Comparison of ENCODE assay signal across 8 mouse cellular contexts in the genomic region with DNA sequence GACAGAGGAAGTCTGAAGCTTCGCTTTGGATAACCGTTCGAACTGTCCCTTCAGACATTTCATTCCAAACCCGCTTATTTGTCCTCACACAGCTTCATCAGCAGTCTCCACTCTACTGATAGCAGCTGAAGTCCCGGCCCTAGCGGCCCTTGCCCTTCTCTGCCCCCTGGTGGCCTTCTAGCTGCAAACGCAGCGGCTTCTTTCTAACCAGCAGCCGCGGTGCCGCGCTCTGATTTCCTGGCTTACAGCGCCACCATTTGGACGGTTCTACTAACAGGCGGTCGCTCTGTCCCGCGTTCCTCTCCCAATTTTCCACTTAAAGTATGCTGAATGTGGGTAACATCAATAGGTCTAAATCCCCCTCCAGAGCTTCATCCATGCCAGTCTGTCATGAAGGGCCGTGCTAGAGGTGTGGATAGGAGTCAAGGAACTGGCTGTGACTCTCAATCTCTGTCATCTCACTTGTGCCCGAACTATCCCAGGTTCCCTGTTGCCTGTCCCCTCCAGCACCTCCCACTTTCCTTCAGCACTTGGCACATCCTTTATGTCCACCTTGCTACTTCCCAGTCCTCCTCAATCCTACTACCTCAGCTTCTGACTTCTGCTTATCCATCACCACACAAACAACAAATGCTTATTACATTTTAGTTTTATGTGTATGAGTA. TPM values are rescaled to one million over a fixed set of nuclear protein-coding genes. Genes with fewer than 3 reads are reported as not detected.
DNase-seq lines count a peak whose midpoint lies in the region; ATAC-seq and TF ChIP-seq lines count a peak whose summit lies in the region.

No protein-coding gene starts in this region.

- no peak overlapping the region for H3K9ac ChIP-seq in hindbrain, postnatal 0 days (replicated peaks; ENCODE audit: low read length)

- DNase-seq in WW6 (ENCODE audit: low read depth, low spot score), result peak; percentile 79
- DNase-seq in cerebellum, postnatal 4 days (ENCODE audit: low spot score in 2 of 2), result peak; percentile 95 to 96
- DNase-seq in gastrocnemius, adult 2 months, result peak; percentile 94
- peak; percentile 98 for DNase-seq in hindbrain, postnatal 0 days (ENCODE audit: low spot score)
- peak; percentile 92 to 97 for DNase-seq in left cerebral cortex, adult 18-20 months (ENCODE audit: low spot score in 2 of 2)
- peak; percentile 91 to 96 for DNase-seq in lung, postnatal 4 days
- peak; percentile 91 for DNase-seq in right cerebral cortex, adult 18-20 months
- peak; percentile 82 for DNase-seq in urinary bladder, adult 2 months (ENCODE audit: low spot score)

- H3K4me2 ChIP-seq in hindbrain, postnatal 0 days (ENCODE audit: low read depth, low read length), result no peak overlapping the region

- 6% methylated on average over 20 of the region's 20 CpGs for WGBS in hindbrain, postnatal 0 days

- H3K4me1 ChIP-seq in hindbrain, postnatal 0 days (ENCODE audit: insufficient read depth, low read length), result 0 out of 2 replicates have a peak, but pooled peaks cover 5% of the 10 kb centered on the region

- intact Hi-C loops in gastrocnemius, adult 2 months (cut with DNase I), result loop anchor here (1.0 to 5.0 kb wide), 3 partner anchors 77 to 547 kb away; no protein-coding TSS in a partner anchor

- H3K27ac ChIP-seq in gastrocnemius, adult 2 months, result no peak overlapping the region
- H3K27ac ChIP-seq in hindbrain, postnatal 0 days, result no peak overlapping the region

- no peak overlapping the region for H3K4me3 ChIP-seq in gastrocnemius, adult 2 months
- H3K4me3 ChIP-seq in hindbrain, postnatal 0 days (ENCODE audit: low read length), result no peak overlapping the region

- H3K36me3 ChIP-seq in hindbrain, postnatal 0 days (ENCODE audit: insufficient read depth, low read length), result no peaks in the 10 kb centered on the region

- no peak for TF ChIP-seq CTCF in gastrocnemius, adult 2 months (IDR thresholded peaks at IDR 0.05)
- peak; percentile 100 for TF ChIP-seq CTCF in hindbrain, postnatal 0 days (IDR thresholded peaks at IDR 0.05; ENCODE audit: low read depth)

- H3K9me3 ChIP-seq in hindbrain, postnatal 0 days (ENCODE audit: low read length), result no peaks in the 10 kb centered on the region

- peak; percentile 92 for ATAC-seq in hindbrain, postnatal 0 days

- 0 out of 2 replicates have a peak, but pooled peaks cover 16% of the 10 kb centered on the region for H3K27me3 ChIP-seq in hindbrain, postnatal 0 days (ENCODE audit: insufficient read depth, low read length)

RNA-seq across cellular contexts. Expression of gene Eif4b, which starts 7.8 kb away (rescaled TPM):
- 100 to 1,000 TPM; 187 to 246 TPM for total RNA-seq in gastrocnemius, adult 2 months (2021)
- total RNA-seq in hindbrain, postnatal 0 days (2014; rRNA removed), result 114 and 121 TPM in 2 replicates
- polyA plus RNA-seq in hindbrain, postnatal 0 days (2015; fragmentation: Nextera tagmentation; extraction: Ambion mirVana), result 63.4 and 65.1 TPM in 2 replicates
- total RNA-seq in left cerebral cortex, adult 18-20 months (2021), result 100 to 1,000 TPM; 173 to 179 TPM
- 121 and 170 TPM in 2 replicates for polyA plus RNA-seq in urinary bladder, adult 2 months (2012; rRNA removed)

RNA-seq across cellular contexts. Expression of gene Tns2, which starts 34.4 kb away (rescaled TPM):
- total RNA-seq in gastrocnemius, adult 2 months (2021), result 10 to 100 TPM; 39.1 to 44.1 TPM
- 9.2 TPM in 2 replicates for total RNA-seq in hindbrain, postnatal 0 days (2014; rRNA removed)
- polyA plus RNA-seq in hindbrain, postnatal 0 days (2015; fragmentation: Nextera tagmentation; extraction: Ambion mirVana), result 5.5 and 6.2 TPM in 2 replicates
- total RNA-seq in left cerebral cortex, adult 18-20 months (2021), result 10 to 100 TPM; 16.0 to 21.8 TPM
- 69.2 and 107 TPM in 2 replicates for polyA plus RNA-seq in urinary bladder, adult 2 months (2012; rRNA removed)

RNA-seq across cellular contexts. Expression of gene Krt18, which starts 37.8 kb away (rescaled TPM):
- total RNA-seq in gastrocnemius, adult 2 months (2021), result under 1 TPM in 1 of 2 experiments, not detected in 1; 0.33 TPM
- total RNA-seq in hindbrain, postnatal 0 days (2014; rRNA removed), result 3.4 and 5.0 TPM in 2 replicates
- 12.6 and 13.6 TPM in 2 replicates for polyA plus RNA-seq in hindbrain, postnatal 0 days (2015; fragmentation: Nextera tagmentation; extraction: Ambion mirVana)
- under 1 TPM in 1 of 2 experiments, not detected in 1; 0.26 TPM for total RNA-seq in left cerebral cortex, adult 18-20 months (2021)
- 642 and 655 TPM in 2 replicates for polyA plus RNA-seq in urinary bladder, adult 2 months (2012; rRNA removed)
